Mouse (Mus musculus) ES-E14 (cell line): Measurements from ENCODE around the gene E2f2.

Experiments
- CHD2 ChIP-seq: IDR thresholded peaks from 2 replicates; pipeline ENCODE4 v1.6.1; 2014; ENCODE audit warnings: mild to moderate bottlenecking, low read depth, low read length, inconsistent platforms
- HCFC1 ChIP-seq: IDR thresholded peaks from 2 replicates; pipeline ENCODE4 v1.6.1; 2012; ENCODE audit warnings: low read length, inconsistent platforms, borderline replicate concordance; ENCODE audit not compliant: insufficient read depth
- ZNF384 ChIP-seq: IDR thresholded peaks from 2 replicates; pipeline ENCODE4 v1.6.1; 2012; ENCODE audit warnings: low read depth, low read length, inconsistent platforms

- no peak for TF ChIP-seq HCFC1
- no peak for TF ChIP-seq ZNF384
- TF ChIP-seq CHD2, result no peak
These were observed 46.2 kb upstream of the E2f2 start for GRCm38 (mm10) chr4:136126019-136126418.
